Mouse (Mus musculus): ENCODE results near the gene Epyc. TPM values are rescaled to one million over a fixed set of nuclear protein-coding genes. Genes with fewer than 3 reads are reported as not detected.
"Not testable (repeated sequence)": the region's sequence is repeated elsewhere in the genome, so short reads cannot be mapped to it uniquely, and the experiment has no call there.

The Epyc gene
- total and polyA plus RNA-seq, 2 experiments from 2014 or later, result 0.30 to 1.8 TPM

DNA sequence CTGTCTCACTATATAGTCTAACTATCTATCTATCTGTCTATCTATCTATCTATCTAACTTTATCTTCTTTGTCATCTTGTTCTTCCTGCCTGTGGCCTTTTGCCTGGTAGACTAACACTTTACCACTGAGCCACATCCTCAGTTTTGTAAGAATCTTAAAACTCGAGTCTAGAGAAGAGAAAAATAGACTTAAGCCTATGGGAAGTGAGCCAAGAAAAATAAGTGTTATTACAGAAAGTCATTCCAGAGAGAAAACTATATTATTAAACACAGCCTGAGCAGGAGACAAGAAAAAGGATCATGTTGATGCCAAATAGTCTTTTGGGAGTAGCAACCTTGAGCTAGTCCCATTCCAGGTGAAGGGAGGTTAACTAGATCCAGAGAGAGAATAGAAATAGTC, 82.1 kb downstream of the Epyc start:
- ATAC-seq (ENCODE audit: insufficient read depth, low read depth), result no peak
- WGBS, result 43% methylated on average over 1 of the region's 1 CpGs
- no peaks in the 10 kb centered on the region for H3K27me3 ChIP-seq (ENCODE audit: control insufficient read depth, insufficient read depth, low read length)
- no peak overlapping the region for H3K9ac ChIP-seq (replicated peaks; ENCODE audit: low read depth, low read length)
- no peak for DNase-seq (ENCODE audit: low spot score)
- no peaks in the 10 kb centered on the region for H3K36me3 ChIP-seq (replicated peaks; ENCODE audit: control insufficient read depth, insufficient read depth, low read length)
- no peaks in the 10 kb centered on the region for H3K4me1 ChIP-seq (ENCODE audit: control insufficient read depth, insufficient read depth)
- H3K4me2 ChIP-seq (ENCODE audit: low read depth, low read length), result no peak overlapping the region
- no peak overlapping the region for H3K4me3 ChIP-seq (ENCODE audit: low read depth, low read length)
- no peak overlapping the region for H3K27ac ChIP-seq (ENCODE audit: low read depth)
- TF ChIP-seq EP300 (IDR thresholded peaks at IDR 0.05; ENCODE audit: low read depth) (no peak), CTCF (IDR thresholded peaks at IDR 0.05; ENCODE audit: low read depth) (no peak)
- H3K9me3 ChIP-seq (replicated peaks; ENCODE audit: control insufficient read depth, low read length), result no peaks in the 10 kb centered on the region

DNA sequence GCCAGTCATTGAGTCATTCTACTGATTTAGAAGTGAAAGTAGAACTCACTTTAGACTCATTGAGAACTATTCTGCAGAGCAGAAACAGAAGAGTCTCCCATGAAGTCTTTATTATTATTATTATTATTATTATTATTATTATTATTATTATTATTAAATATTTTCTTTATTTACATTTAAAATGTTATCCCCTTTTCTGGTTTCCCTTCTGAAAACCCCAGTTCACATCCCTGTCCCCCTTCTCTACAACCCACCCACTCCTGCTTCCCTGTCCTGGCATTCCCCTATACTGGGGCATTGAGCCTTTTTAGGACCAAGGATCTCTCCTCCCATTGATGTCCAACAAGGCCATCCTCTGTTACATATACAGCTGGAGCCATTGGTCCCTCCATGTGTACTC, 82.8 kb downstream of the Epyc start, which contains the start of gene C030005K15Rik:
Gene C030005K15Rik, minus strand, starts transcription at position 101 of the 400 bp plus-strand sequence.
- not testable (repeated sequence) for DNase-seq (ENCODE audit: low spot score); H3K4me2 ChIP-seq (ENCODE audit: low read depth, low read length); H3K27me3 ChIP-seq (ENCODE audit: control insufficient read depth, insufficient read depth, low read length); H3K9ac ChIP-seq (replicated peaks; ENCODE audit: low read depth, low read length); H3K36me3 ChIP-seq (replicated peaks; ENCODE audit: control insufficient read depth, insufficient read depth, low read length); H3K9me3 ChIP-seq (replicated peaks; ENCODE audit: control insufficient read depth, low read length); H3K4me1 ChIP-seq (ENCODE audit: control insufficient read depth, insufficient read depth); H3K27ac ChIP-seq (ENCODE audit: low read depth); H3K4me3 ChIP-seq (ENCODE audit: low read depth, low read length); ATAC-seq (ENCODE audit: insufficient read depth, low read depth)

Other genes starting within 250 kb of the Epyc start
- 250 and 328 TPM in 2 replicates for gene Dcn, start 164.5 kb upstream of the Epyc start, total RNA-seq (2014; rRNA removed; ENCODE audit: low replicate concordance)
- 292 and 338 TPM in 2 replicates for gene Dcn, start 164.5 kb upstream of the Epyc start, polyA plus RNA-seq (2015; fragmentation: Nextera tagmentation; extraction: Ambion mirVana)
- 36.5 and 71.6 TPM in 2 replicates for gene Lum, start 78.9 kb upstream of the Epyc start, total RNA-seq (2014; rRNA removed; ENCODE audit: low replicate concordance)
- 87.0 and 102 TPM in 2 replicates for gene Lum, start 78.9 kb upstream of the Epyc start, polyA plus RNA-seq (2015; fragmentation: Nextera tagmentation; extraction: Ambion mirVana)
- not detected in 2 replicates for gene Kera, start 37.2 kb upstream of the Epyc start, total RNA-seq (2014; rRNA removed; ENCODE audit: low replicate concordance)
- gene Kera, start 37.2 kb upstream of the Epyc start, polyA plus RNA-seq (2015; fragmentation: Nextera tagmentation; extraction: Ambion mirVana), result 0.04 and 0.05 TPM in 2 replicates
- not detected in 2 replicates for gene Ccer1, start 49.0 kb downstream of the Epyc start, total RNA-seq (2014; rRNA removed; ENCODE audit: low replicate concordance)
- gene Ccer1, start 49.0 kb downstream of the Epyc start, polyA plus RNA-seq (2015; fragmentation: Nextera tagmentation; extraction: Ambion mirVana), result not detected in 2 replicates
- not detected in 2 replicates for gene C030005K15Rik, start 82.7 kb downstream of the Epyc start, total RNA-seq (2014; rRNA removed; ENCODE audit: low replicate concordance)
- gene C030005K15Rik, start 82.7 kb downstream of the Epyc start, polyA plus RNA-seq (2015; fragmentation: Nextera tagmentation; extraction: Ambion mirVana), result not detected in 2 replicates

All from heart, postnatal 0 days (tissue).